Mouse (Mus musculus): ENCODE measurements at regions not wholly inside any gene's neighbourhood (a gene's known extent, or its start where the extent isn't known, plus 50 kb on each side); places are given as distances from the start of the nearest gene placed in this dataset.
A peak's percentile ranks its signal among the peaks of the same experiment; 100 is the strongest.

DNA sequence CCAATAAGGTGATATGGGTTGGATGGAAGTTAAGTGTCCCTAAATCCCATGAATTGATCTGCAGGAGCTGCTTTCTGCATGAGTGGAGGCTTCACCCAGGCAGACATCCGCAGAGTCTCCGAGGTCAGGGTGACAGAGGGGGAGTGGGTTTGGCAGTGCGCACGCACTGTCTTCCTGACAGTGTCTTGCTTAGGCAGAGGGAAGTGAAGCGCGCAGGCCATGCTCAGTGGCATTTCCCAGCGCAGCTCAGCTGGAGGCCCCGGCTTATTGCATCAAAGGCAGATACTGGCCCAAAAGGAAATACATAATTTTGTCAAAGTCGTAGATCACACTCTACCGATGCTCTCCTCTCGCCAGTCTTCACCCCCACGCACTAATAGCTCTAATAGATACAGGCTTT, 252.7 kb upstream of the Dnajc24 start:
- no peak for DNase-seq (ENCODE audit: low spot score in 2 of 2)
- intact Hi-C loops (cut with DNase I) = no loop called here

DNA sequence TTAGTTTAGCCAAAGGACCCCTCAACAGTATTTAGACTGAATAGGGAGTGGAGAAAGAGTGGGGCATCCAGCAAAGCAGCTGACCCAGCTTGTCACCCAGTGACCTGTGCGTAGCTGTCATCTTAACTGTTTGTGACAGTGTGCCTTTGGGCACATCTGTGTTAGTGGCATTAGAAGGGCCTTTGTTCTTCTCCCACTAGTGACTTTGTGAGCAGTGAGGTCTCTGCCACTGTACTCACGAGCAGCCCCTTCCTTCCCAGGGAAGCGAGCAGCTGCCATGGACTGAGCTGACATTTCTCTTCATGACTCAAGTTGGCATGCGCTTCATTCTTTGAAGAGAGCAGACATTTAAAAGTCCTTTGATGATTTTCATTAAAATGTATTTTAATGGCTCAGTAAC, 231.0 kb upstream of the Dnajc24 start:
- intact Hi-C loops (cut with DNase I) = no loop called here

DNA sequence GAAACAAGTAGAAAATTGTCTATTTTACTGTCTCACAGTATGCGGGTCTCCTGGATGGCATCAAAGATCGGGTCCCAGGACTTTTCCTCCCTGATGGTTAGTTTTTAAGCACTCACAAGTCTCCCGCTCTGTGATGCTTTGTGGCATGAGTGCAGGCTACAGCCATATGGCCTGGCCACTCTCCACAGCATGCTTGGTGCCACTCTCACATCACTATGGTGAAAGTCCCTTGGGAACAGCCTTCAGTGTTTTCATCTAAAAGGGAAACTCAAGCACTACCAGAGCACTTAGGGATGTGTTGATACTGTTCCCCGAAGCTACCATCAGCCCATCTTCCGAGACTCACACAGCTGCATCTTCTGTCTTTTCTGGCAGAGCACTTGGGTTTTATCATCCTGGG, 227.8 kb upstream of the Dnajc24 start:
- no peak for DNase-seq (ENCODE audit: low spot score in 2 of 2)
- intact Hi-C loops (cut with DNase I) = no loop called here

More for the DNA sequence above, 231.0 kb upstream of the Dnajc24 start:
- DNase-seq (ENCODE audit: low spot score in 2 of 2) = no peak

DNA sequence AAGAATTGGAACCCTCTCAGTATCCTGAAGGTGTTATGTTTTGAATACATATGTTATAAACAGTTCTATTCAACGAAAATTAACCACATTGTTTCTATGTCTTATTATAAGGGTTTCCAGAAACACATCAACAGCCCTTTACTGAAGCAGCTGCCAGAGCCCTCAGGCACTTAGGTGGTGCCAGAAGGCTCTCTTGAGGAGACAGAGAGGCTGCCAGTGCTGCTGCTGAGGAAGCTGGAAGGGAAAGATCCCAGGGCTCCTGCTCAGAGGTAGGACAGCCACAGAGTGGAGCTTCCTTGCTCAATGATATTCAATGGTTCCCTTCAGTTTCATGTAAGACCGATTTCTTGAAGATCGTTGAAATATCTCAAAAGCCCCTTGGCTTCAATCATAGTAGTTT, 226.7 kb upstream of the Dnajc24 start:
- DNase-seq (ENCODE audit: low spot score in 2 of 2) = no peak
- intact Hi-C loops (cut with DNase I) = no loop called here

DNA sequence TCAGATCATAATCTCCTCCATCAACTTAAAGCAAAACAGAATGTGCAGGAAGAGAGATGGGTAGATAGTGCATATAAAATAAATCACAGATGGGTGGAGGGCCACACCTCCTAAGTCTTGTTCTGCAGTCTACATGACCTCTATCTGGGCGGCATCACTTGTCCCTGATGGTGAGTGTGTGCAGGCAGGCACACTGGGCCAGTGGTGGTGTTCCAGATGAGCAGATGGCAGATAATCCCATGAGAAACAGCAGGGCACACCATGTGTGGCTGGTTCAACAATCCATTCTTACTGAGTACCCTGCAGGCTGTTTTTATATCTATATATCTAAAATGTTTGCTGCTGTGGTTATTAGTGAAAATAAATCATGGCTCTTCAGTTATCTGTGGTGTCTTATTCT, 224.9 kb upstream of the Dnajc24 start:
- intact Hi-C loops (cut with DNase I) = no loop called here
- DNase-seq (ENCODE audit: low spot score in 2 of 2) = no peak

DNA sequence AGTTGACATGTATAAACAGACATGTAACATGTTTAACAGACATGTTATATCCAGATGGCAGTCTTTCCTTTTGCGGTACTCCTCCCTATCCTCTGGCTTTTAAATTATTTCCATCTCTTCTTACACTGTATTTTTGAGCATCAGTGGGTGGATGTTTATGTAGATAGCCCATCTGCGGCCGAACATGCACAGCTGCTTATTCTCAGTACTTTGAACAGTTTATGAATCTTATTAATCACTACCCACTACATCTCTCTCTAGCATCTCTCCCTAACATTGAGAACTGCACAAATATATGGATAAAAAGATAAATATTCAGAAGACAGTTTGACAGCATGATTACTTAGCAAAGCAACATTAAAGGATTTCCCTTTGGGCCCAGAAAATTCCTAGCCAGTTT, 212.8 kb upstream of the Dnajc24 start:
- DNase-seq (ENCODE audit: low spot score in 2 of 2) = peak; percentile 21 to 43
- intact Hi-C loops (cut with DNase I) = no loop called here

DNA sequence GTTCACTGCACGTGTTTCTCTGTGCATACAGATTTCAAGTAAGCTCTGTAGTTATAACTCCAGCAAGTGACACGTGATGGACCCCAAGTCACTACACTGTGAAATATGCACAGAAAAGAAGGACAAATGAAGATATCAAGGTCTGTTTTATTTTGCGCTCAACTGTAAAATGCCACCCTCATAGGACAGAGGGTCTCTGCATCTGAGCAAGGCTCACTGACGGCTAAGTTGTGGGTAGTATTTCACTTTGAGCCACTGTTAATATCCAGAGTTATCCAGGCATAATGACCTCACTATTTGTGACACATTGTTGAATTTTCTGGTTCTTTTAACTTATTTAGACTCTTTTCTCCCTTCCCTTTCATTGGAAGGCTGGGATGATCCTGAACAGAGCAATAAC, 210.4 kb upstream of the Dnajc24 start:
- intact Hi-C loops (cut with DNase I) = no loop called here

DNA sequence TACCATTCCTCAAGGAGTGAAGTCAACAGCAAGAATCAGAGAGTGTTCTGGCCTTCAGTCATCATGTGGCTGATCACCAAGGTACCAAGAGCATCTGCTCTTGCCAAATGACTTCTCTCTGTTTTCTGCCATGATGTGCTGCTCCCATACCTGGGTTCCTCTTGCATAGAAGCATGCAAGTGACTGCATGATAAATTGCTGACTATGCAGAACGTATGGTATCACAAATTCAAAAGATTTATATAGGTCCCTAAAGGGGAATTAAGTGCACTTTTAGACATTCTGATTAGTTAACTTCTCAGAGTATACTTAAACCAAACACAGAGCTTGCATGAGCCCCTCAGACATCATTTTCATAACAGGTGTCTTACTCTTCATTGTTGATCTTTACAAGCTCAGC, 207.4 kb upstream of the Dnajc24 start:
- intact Hi-C loops (cut with DNase I) = no loop called here
- DNase-seq (ENCODE audit: low spot score in 2 of 2) = no peak

More for the DNA sequence above, 210.4 kb upstream of the Dnajc24 start:
- DNase-seq (ENCODE audit: low spot score in 2 of 2) = no peak

DNA sequence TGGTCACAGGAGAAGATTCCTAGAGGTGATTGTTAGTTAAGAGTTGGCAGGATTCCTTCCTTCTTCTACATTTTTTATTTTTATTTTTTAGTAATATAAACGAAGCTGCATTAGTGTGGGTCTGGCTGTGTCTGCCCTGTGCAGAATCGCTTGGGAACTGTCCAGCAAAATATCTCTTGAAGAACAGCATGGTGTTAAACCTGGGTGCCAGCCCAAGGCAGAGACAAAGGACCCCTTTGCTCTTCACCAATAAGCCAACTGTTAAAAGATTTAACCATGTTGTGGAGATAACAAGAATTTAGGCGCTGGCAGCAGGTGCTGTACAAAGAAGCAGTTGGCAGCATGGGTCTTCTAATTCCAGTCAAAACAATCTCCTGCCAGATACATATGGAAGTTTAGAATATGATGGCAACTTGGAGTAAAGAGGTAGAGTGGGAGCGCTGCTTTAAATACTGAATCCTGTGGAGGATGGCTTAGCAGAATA, 205.5 kb upstream of the Dnajc24 start:
- intact Hi-C loops (cut with DNase I) = no loop called here
- DNase-seq (ENCODE audit: low spot score in 2 of 2) = no peak

DNA sequence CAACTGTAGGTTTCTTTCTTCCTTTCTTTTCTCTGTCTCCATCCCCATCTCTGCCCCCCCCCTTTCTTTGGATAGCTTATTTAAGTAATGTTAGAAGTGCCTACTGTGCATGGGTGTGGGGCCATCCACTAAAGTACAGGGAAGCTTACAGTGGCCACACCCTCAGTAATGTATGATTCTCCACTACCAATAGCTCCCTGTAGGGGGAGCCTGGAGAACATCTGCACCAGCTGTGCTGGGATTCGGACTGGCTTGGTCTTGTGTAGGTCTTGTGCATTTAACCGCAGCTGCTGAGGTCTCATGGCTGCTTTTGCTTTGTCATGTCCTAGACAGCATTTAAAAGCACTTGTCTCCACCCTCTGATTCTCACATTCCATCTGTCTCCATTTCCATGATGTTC, 196.8 kb upstream of the Dnajc24 start:
- intact Hi-C loops (cut with DNase I) = no loop called here
- DNase-seq (ENCODE audit: low spot score in 2 of 2) = no peak

DNA sequence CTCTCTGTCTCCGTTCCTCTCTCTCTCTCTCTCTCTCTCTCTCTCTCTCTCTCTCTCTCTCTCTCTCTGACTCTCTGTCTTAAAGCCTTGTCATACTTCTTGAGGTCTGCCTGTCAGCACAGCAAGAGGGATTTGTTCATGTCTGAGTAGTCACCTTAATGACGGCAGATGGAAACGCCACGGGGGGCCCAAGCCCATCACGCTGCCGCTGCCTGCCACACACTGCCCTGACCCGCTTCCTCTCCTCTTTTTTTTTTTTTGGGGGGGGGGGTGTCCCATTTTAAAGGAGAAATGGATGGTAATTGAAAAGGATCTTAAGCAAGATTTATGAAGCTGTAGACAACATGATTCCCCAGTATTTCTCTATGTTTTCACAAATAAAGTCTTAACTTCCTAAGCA, 191.8 kb upstream of the Dnajc24 start:
- intact Hi-C loops (cut with DNase I) = loop anchor here (2.0 to 10.0 kb wide), 3 partner anchors 510 to 860 kb away; no protein-coding TSS in a partner anchor
- no peak for DNase-seq (ENCODE audit: low spot score in 2 of 2)

DNA sequence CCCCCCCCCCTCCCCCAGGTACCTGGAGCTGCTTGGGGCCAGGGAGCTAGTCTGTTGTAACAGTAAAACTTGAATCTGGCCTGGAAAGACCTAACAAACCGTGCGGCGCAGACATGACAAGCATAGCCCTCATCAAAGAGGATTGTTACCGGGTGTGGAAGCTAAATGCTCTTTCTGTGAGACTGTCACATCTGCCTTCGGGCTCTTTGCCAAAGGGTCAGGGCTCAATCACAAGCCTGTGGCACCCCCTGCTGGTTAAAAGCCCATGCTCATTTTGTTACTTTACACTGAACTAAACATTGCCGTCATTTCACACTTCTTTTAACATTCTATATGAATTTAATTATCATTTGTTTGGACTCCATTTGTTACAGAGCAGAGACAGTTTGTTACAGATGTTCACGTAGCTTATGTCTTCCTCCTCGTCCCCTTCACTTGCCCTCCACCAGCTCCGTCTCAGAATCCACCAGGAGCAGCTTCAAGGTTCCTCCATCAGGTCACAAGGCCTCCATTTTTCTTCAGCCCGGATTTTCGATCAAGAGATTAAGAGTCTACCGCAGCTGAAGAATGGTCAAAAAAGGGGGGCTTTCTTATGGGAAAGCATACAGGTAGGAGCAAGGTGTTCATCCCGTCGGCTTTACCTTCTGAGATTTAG, 191.1 kb upstream of the Dnajc24 start:
- intact Hi-C loops (cut with DNase I) = loop anchor here (2.0 to 10.0 kb wide), 3 partner anchors 510 to 860 kb away; no protein-coding TSS in a partner anchor
- DNase-seq (ENCODE audit: low spot score in 2 of 2) = peak; percentile 82 to 88

DNA sequence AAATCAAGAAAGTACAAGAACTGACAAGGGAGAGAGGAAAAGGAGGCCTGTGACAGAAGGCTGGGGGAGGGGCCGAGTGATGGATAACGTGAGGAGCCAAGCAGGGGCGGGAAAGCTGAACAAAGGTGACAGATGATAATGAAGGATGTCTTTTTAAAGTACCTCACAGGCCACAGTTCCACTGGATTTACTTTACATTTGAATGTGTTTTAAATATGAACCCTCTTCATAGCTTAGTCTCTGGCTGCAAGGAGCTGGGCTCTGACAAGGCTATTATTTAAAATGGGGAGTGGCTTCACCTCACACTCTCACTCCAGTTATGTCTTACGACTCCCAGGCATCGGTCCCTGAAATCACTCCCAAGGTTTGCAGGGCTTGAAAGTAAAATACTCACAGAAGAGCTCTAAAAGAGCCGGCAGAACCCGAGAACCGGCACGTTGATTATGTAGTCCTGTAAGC, 190.6 kb upstream of the Dnajc24 start:
- intact Hi-C loops (cut with DNase I) = loop anchor here (2.0 to 10.0 kb wide), 3 partner anchors 509 to 859 kb away; no protein-coding TSS in a partner anchor
- DNase-seq (ENCODE audit: low spot score in 2 of 2) = no peak

DNA sequence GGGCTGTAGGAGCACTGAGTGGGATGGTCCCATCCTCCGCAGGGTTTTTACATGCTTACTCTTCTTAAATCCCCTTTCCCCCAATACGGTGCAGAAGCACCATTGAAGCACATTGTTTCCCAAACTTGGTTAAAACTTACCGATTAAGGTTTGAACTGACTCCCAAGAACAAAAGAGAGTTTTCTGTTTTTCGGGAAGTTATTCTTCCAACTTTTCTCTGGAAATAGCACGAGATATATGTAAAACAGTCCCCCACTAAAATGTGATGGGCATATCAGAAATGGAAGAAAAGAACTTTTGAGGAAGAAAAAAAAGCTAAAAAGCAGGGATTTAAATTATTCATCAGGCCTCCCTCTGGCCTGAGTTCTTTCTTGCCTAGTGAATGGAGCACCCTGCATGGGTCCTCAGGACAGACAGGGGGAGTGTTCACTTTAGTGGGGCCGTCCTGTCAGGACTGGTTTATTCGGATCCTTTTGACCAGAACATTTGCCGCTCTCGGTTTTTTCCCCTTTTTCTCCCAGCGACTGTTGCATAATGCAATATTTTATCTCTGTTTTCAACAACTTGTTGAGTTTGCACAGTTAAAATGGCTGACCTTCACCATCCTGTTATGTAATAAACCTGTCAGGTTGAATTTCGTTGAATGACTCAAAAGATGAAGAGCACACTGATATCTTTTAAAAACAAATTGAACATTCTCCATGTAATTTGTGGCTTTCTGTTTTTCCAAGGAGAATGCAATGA, 187.4 kb upstream of the Dnajc24 start:
- no peak for DNase-seq (ENCODE audit: low spot score in 2 of 2)
- intact Hi-C loops (cut with DNase I) = loop anchor here (10.0 kb wide), 1 partner anchor 506 kb away; no protein-coding TSS in a partner anchor

DNA sequence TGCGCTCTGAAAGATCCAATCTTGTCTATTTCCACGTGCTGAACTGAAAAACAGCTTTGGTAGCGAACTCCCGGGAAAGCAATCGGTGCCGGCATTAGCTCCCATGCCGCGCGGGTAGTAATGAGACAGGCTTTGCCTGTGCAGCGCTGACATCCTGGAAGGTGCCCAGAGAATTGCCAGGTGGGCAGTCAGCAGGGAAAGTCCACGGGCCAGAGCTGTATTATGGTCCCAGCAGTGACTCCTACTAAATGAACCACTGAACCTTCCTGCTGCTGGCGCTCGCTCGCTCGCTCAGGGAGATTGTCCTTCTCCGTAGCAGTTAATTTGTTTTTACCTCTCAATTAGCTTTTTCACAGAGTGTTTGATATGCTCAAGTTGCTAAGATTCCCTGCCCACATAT, 180.3 kb upstream of the Dnajc24 start:
- DNase-seq (ENCODE audit: low spot score in 2 of 2) = no peak
- intact Hi-C loops (cut with DNase I) = no loop called here

DNA sequence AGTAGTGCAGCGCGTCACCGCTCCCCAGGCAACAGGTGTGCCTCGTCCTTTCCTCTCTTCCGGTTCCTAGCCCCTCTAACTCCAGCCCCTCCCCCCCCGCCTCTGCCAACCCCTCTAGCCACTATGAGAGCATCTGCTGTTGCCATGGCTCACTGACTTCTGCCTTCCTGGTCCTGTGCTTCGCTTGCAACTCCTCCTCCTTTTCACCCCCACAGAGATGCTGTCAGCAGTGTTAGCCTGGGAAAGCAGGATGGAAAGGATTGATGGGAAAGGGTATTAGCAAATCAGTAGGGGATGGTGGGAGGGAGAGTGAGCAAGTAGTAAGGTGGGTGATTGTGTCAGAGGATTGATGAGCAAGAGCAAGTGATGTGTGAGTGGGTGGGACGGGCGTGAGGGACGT, 178.7 kb upstream of the Dnajc24 start:
- intact Hi-C loops (cut with DNase I) = no loop called here

DNA sequence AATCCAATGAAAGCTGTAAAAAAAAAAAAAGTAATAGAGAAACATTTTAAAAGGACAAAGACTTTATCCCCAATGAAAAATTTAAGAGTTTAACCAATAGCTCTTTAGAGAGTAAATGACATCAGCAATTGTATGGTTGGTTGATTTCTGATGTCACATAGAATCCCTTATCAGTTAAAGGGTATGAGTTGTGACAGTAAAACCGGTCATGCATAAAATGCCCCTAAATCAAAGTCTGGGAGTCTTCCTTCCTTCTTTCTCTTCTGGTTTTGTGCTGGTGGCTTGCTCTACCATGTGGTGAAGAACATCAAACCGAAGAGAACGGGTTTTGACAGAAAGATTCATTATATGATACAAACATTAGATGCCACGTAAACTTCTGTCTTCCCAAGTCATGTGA, 159.3 kb upstream of the Dnajc24 start:
- intact Hi-C loops (cut with DNase I) = no loop called here
- DNase-seq (ENCODE audit: low spot score in 2 of 2) = no peak

More for the DNA sequence above, 178.7 kb upstream of the Dnajc24 start:
- DNase-seq (ENCODE audit: low spot score in 2 of 2) = no peak

DNA sequence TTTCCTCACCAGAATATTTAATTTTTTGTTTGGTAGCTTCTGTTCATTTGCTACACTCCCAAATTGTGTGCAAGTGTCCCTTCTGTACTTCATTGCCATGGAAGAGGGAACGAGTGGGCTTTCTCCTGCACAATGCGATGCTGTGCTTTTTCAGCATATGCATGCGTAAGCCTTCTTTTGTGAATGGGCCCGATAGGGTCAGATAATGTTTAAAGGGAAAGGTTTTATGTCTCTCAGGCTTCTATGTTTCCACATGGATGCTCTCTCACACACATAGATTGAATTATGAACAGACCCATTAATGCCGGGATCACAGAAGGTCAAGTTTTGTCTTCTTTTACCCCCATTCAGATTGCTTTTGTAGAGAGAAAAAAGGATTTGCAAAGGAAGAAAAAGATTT, 158.5 kb upstream of the Dnajc24 start:
- intact Hi-C loops (cut with DNase I) = no loop called here
- DNase-seq (ENCODE audit: low spot score in 2 of 2) = no peak

DNA sequence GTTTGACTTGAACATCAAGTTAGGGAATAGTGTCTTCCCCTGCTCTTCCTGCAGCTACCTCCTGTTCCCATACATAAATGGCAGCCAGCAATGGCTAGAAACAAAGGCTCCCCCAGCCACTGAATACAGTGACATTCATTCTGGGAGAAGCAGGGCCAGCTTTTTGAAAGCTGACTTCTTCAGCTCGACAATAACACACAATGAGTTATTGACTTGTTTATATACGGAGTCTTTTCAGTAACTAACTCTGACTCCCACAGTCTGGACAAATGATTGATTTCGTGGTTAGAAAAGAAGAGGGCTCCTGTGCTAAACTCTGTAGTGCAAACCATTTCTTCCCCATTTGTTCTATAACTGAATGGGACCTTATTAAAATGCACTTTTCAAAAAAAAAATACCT, 146.4 kb upstream of the Dnajc24 start:
- intact Hi-C loops (cut with DNase I) = no loop called here
- no peak for DNase-seq (ENCODE audit: low spot score in 2 of 2)

DNA sequence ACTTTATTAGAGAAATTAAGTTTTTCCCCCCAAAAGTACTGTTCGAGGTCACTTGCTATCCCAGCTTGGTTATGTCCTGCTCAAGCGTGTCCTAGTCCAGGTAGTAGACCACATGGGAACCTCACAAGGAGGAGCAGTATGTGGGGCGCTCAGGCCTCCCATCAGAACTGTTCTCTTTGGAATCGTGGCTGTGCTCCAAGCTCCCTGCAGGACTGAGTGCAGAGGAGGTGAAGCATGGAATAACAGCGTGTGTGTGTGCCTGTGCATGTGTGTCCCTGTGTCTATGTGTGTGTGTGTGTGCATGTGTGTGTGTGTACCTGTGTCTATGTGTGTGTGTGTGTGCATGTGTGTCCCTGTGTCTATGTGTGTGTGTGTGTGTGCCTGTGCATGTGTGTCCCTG, 137.6 kb upstream of the Dnajc24 start:
- intact Hi-C loops (cut with DNase I) = no loop called here
- DNase-seq (ENCODE audit: low spot score in 2 of 2) = no peak

DNA sequence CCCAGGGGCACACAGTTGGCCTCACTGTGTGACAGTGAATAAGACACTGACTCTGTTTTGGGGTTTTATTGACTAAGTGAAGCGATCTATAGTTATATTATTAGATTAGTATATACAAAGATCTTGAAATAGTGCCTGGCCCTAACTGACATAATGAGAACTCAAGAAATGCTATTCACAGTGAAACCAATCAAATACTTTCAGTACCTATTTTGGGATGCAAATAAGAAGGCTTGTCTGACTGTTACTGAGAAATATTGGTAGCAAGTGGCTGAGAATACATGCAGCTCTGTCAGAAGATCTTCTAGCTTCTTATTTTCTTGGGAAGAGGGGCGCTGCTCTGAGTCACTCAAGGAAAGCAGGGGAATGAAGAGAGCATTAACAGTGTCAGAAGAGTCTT, 97.7 kb upstream of the Dnajc24 start:
- intact Hi-C loops (cut with DNase I) = no loop called here
- no peak for DNase-seq (ENCODE audit: low spot score in 2 of 2)

All from left cerebral cortex, postnatal 14 days (tissue).